Mouse (Mus musculus) frontal cortex, postnatal 25 days (tissue): ENCODE measurements at regions not wholly inside any gene's neighbourhood (a gene's known extent, or its start where the extent isn't known, plus 50 kb on each side); places are given as distances from the start of the nearest gene placed in this dataset.

Experiments used
- DNase-seq, 2 experiments: peaks; one replicate each; pipeline ENCODE4 v3.0.0; 2022; ENCODE audit warnings: low spot score in 2 of 2

DNA sequence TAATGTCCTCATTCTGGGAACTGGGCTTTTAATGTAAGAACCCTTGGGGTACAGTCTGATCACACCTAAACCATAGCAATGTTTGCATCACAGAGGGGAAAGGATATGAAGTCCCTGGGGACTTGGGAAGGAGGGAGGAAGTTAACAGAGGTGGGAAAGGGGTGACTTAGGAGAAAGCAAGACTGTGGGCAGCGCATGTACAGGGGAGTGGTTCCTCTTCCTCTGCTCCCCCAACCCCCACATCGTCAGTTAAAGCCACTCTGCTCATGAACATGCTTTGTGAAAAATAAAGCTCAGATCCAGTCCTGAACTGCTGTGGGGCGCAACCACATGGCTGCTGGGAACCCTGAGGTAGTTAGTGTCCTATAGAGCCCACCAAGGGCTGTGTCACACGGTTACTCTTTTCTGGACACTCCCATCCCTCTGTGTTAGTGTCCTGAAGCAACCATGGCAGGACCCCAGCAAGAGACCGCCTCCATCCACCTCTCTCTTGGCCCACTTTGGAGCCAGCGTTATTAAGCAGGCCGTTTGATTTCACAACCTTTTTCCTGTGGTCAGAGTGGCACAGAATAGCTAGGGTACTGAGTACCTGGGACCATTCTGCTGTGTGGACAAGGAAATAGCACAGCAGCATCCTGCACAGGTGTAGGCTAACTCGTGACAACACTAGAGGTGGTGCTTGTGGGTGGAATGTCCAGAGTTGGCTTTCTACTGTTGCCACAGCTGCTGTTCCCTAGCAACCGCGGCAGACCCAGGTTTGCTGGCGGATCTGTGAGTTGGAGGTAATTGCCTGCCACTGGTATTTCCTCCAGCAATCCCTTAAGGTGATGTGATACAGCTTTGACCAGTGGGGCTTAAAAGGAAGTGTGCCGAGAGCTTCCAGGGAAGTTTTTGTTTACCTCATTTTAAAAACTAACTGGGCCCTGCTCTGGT is 50.3 kb upstream of the Cpeb4 start:
- DNase-seq = no peak
